Mouse (Mus musculus): ENCODE results near the gene Rad51b.

The Rad51b gene

DNA sequence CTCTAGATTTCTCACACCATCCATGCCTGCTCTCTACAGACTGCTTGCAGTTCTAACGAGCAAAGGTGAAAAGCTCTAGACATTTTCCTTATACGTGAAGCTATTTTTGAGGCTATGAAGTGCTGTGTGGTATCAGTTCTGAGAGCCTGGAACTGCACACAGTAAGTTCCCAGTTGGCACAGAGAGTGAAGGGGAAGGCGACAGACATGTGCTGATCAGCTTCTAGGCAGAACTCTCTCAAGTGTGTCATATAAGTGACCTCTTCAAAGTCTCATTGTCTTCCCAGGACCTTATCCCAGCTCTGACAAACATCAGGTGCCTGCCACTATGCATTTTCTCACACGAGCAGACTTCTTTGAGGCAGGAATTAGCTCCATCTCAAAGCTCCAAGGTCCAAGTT lies 530.7 kb downstream of the Rad51b start:
- no peak for DNase-seq (ENCODE audit: low read depth, low spot score)

DNA sequence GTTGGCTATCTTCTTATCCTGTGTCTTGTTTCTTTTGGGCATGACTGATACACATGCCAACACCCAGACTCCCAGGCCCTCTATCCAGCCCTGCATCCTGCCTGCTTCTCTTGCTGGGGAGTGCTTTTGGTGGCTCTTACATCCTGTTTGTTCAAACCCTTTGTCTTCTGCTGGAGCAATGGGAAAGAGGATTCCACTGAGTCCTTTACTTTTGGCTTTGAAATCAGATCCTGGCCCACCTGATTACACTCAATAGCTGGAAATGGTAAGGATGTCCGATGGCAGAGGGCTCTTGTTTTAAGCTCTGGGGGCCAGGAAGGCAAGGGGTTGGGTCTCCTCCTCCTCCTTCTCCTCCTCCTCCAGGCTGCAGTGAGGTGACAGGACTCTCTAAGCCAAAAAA lies 533.6 kb downstream of the Rad51b start:
- no peak for DNase-seq (ENCODE audit: low read depth, low spot score)

GRCm38 (mm10) chr12:79832611-79833010 lies 535.5 kb downstream of the Rad51b start:
- DNase-seq (ENCODE audit: low read depth, low spot score): no peak

GRCm38 (mm10) chr12:79835521-79835920 lies 538.4 kb downstream of the Rad51b start:
- no peak for DNase-seq (ENCODE audit: low read depth, low spot score)

DNA sequence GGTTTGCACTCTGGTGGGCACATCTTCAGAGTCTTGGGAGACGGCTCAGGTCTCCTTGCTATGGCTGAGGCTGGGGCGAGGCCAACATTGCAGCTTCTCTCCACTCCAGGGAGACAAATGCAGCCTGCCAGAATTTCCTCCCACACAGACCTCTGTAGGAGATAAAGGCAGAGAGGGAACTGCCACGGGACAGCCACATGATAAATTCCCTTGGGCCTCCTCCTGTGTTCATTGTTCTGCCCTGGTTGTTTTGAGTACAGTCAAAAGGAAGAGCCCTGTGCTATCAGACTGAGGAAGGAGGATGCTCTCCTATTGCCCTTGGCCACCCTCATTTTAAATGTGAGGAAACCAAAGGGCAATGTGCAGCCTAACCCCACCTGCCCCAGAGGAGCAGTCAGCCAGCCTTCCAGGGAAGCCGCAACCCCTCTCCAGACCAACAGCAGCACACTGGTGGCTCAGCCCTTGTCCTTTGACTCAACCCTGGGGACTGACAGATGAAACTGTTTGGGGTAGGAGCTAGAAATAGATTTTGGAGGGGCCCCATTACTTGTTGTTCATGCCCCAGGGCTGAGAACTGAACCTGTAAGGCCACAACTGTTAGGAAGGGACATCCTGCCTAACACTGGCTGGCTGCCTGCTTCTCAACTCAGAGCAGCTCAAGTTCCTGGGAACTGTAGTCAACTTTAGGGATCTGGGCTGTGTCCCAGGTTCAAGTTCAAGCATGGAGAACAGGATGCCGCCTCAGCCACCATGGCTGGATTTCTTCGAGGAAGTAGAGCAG lies 541.3 kb downstream of the Rad51b start:
- no peak for DNase-seq (ENCODE audit: low read depth, low spot score)

GRCm38 (mm10) chr12:79839096-79839941 lies 542.2 kb downstream of the Rad51b start:
- DNase-seq (ENCODE audit: low read depth, low spot score): no peak

- DNase-seq (ENCODE audit: low read depth, low spot score): no peak
These were observed 543.4 kb downstream of the Rad51b start for GRCm38 (mm10) chr12:79840465-79840864.

- DNase-seq (ENCODE audit: low read depth, low spot score): no peak
These were observed 544.2 kb downstream of the Rad51b start for GRCm38 (mm10) chr12:79841248-79841647.

GRCm38 (mm10) chr12:79842319-79842718 lies 545.2 kb downstream of the Rad51b start:
- no peak for DNase-seq (ENCODE audit: low read depth, low spot score)

- DNase-seq (ENCODE audit: low read depth, low spot score): no peak
These were observed 545.9 kb downstream of the Rad51b start for GRCm38 (mm10) chr12:79843002-79843401.

- DNase-seq (ENCODE audit: low read depth, low spot score): no peak
These were observed 546.4 kb downstream of the Rad51b start for GRCm38 (mm10) chr12:79843496-79843895.

DNA sequence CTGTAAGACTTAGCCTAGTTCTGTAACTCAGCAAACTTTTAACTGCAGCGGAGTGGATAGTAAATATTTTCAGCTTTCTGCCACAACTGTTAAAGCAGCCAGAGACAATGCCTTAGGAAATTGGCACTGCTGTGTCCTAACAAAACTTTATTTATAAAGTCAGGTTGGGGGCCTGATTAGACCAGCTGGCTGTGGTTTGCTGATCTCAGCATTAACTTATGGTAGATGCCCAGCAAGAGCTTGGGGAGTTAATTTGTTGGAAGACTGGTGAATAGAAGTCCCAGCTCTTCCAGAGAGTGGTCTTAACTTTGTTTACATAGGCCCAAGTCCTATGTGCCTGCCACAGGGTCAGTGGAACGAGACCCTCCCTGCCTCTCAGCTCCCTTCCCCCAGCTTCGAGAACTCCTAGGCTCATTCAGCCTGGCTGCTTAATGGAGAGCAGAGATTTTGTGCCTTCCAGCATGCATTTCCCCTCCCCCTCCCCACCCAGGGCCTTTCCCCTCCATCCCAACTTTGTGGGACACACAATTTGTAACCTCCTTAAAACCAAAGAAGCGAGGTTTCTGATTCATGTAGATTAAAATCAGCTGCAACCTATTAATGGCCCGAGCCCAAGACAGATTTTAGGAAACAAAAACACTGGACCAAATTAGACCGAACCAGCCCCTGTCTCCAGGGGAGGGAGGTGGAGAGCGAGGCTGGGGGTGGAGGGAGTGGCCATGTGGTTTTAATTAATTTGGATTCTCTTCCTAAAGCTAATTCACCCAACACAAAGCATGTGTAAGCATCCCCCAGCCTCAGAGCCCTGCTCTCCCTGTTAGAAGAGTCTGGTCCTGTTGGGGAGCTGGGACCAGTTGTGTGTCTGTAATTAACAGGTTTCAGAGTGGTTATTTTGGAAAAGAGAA lies 549.4 kb downstream of the Rad51b start:
- peak; percentile 64 for DNase-seq (ENCODE audit: low read depth, low spot score)

DNA sequence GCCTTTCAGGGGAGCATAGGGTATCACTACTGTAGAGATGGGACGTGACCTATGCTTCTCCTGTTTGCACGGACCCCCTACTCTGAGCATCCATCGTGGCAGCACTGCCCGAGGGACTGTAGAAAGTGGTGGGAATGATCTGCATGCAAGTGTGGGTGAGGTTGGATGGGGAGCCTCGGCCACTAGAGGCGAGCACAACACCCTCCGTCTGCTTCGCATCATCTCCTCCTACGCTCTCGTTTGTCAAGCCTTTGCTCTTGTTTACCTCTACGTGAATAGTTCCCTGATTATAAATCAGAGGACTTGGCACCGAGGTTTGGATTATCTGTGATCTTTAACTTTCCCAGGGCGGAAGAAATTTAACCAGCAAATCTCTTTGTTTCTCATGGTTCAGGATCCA lies 551.5 kb downstream of the Rad51b start:
- DNase-seq (ENCODE audit: low read depth, low spot score): no peak

- DNase-seq (ENCODE audit: low read depth, low spot score): no peak
These were observed 552.9 kb downstream of the Rad51b start for GRCm38 (mm10) chr12:79850021-79850420.

DNA sequence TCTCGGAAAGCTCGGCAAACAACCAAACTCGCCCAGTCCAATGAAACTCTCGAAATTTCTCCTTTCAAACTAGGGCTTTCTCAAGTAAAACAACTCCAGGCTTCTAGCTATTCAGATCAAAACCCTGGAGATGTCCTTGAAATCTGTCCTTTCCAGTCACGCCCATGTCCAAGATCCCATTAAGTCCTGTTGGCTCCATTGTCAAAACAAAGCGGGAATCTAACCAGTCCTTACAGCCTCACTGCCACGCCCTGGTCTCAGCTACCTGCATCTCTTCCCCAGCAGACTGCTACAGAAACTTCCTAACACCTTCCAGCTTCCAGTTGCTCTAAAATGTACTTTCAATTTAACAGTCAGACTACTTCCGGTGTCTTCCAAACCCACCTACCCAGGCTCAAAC lies 554.8 kb downstream of the Rad51b start:
- no peak for DNase-seq (ENCODE audit: low read depth, low spot score)

DNA sequence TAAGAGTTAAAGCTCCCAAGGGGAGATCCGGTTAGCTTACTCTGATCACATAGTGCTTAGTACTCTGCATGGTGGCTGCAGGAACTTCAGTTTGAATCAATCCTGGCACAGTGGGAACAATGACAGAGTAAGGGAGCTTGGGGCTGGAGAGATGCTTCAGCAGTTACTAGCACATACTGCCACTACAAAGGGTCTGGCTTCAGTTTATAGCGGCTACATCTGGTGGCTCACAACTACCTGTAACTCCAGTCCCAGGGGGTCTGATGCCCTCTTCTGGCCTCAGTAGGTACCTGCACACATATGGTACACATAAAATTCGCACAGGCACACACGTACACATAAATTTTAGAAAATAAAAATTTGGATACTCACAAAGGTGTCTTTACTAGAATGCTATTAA lies 555.5 kb downstream of the Rad51b start:
- no peak for DNase-seq (ENCODE audit: low read depth, low spot score)

DNA sequence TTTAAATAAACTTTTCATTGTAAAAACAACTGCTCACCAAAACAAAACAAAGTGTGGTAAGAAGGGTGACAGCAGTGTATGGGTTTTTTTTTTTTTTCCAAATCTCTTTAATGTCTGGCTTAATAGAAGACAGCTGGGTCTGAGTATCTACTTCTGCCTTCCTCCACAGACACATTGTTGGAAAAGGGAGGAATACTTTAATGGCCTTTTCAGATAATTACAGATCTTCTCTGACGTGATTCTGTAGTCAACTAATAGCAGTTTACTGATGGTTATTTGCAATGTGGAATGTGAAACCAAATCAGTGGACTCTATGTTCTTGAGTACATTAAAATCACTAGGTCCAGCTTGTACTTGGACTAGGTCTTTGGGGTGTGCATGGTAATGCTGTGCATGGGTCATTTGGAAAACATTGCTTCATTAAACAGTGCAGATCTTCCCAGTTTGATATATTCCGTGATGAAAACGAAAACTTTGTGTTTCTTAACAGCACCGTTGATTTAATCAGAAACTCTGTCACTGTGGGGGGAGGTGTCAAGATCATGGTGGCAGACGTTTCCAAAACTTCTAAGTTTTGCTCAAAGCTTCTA lies 556.9 kb downstream of the Rad51b start:
- DNase-seq (ENCODE audit: low read depth, low spot score): no peak

DNA sequence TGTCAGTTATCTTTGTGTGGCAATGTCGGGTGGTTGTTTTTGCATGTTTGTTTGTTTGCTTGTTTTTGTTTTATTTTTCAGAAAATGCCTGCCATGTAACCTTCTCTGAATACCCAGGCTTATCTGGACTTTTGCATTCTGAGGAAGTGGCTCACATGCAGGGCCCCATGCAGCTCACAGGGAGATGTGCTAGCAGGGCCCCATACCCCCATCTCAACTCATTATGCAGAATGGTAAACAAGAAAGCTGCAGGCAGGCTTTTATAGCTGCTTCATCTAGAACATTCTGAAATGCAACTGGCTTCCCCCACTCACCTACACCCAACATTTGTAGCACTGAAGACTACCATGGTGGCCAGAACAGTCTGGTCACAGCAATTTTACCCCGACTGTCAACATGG lies 557.4 kb downstream of the Rad51b start:
- DNase-seq (ENCODE audit: low read depth, low spot score): no peak

DNA sequence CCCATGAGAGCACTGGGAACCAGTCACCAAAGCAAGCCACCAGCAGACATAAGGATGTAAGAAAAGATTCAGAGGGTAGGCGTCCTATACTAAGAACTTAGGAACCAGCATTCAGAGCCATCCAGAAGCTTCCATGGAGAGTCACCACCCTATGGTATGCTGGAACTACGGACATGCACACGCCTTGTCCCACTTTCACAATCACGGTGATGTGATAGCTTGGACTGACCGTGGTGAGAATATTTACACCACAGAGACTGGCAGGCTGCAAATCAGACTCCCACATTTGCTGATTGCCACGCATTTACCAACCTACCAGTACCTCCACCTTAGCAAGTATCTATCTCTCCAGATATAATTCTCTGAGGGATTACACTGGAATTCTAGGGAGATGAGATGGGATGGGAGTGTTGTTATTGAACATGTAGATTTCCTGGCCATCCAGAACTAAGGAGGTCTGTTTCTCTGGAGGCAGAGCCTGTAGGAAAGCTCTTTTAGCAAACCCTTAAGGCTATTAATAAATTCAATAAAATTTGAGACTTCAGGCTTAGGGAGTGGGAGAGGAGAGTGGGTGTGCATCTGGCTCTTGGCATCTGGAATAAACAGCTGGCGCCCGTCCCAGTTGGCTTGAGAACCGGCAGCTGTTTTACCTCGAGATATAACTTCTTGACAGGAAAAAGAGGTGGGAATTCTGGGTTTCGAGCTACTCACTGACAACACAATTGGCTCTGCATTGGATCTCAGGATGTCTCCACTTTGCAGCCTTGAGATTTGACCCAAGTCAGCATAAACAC lies 559.2 kb downstream of the Rad51b start:
- no peak for DNase-seq (ENCODE audit: low read depth, low spot score)

DNA sequence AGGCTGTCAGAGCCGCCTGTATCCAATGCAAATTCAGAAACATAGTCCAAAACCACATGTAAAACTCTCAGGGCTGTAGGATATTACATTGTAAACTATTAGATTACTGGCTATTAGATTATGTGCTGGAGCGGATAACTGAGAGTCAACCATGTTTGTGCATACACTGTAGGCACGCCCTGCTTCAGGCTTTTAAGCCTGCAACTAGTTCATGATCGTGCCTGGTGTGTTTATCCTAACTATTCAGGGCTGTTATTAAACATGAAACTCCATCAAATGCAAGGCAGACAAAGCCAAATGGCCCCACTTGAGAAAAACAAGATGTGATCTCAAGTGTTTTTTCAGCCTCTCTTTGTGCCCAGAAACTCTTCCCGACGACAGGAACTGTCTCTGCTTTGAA lies 560.6 kb downstream of the Rad51b start:
- no peak for DNase-seq (ENCODE audit: low read depth, low spot score)

GRCm38 (mm10) chr12:79858336-79858735 lies 561.3 kb downstream of the Rad51b start:
- no peak for DNase-seq (ENCODE audit: low read depth, low spot score)
